Mouse (Mus musculus) limb, embryonic 10.5 days (tissue): Measurements from ENCODE around the gene Bnc2. TPM values are rescaled to one million over a fixed set of nuclear protein-coding genes. Genes with fewer than 3 reads are reported as not detected.

Source experiments
- DNase-seq: peaks from one replicate; pipeline ENCODE4 v3.0.0-alpha.2; 2017; ENCODE audit warnings: low spot score
- H3K27ac ChIP-seq: fragments of 300-500 bp; sonication (generic); 2 replicates; pipeline ENCODE4 v1.5.1; 2016; ENCODE audit warnings: mild to moderate bottlenecking
- H3K27me3 ChIP-seq: fragments of 300-500 bp; sonication (generic); 2 replicates; pipeline ENCODE4 v1.6.1; 2016; ENCODE audit warnings: low read depth, mild to moderate bottlenecking; ENCODE audit not compliant: poor library complexity, severe bottlenecking
- H3K36me3 ChIP-seq: fragments of 300-500 bp; sonication (generic); 2 replicates; pipeline ENCODE4 v1.6.1; 2016; ENCODE audit warnings: mild to moderate bottlenecking, moderate library complexity
- H3K4me1 ChIP-seq: fragments of 300-500 bp; sonication (generic); 2 replicates; pipeline ENCODE4 v1.6.1; 2016
- H3K4me3 ChIP-seq: fragments of 300-500 bp; sonication (generic); 2 replicates; pipeline ENCODE4 v1.5.1; 2016; ENCODE audit warnings: mild to moderate bottlenecking, moderate library complexity
- H3K9me3 ChIP-seq: fragments of 300-500 bp; sonication (generic); replicated peaks from 2 replicates; pipeline ENCODE4 v1.6.1; 2016; ENCODE audit warnings: mild to moderate bottlenecking
- WGBS: fragments of 180-500 bp; shearing (Covaris S2); methylation state at CpG from one replicate; pipeline ENCODE4 v1.1.7; 2016; 5-methylcytosine and 5-hydroxymethylcytosine counted together
- polyA plus RNA-seq: library from polyadenylated mRNA; unstranded; fragments of >200 nt; fragmentation: Nextera tagmentation; extraction: Ambion mirVana; gene quantifications from 2 replicates; pipeline ENCODE4 v1.2.1, GENCODE M21; 2016

Bnc2 gene
- polyA plus RNA-seq, 1 experiment from 2014 or later = 11.8 TPM

- DNase-seq = peak; percentile 36
- 0 out of 2 replicates have a peak, but pooled peaks cover 7% of the 10 kb centered on the region for H3K27me3 ChIP-seq
- H3K4me3 ChIP-seq = no peak overlapping the region
- 4% methylated on average over 4 of the region's 4 CpGs for WGBS
- no peaks in the 10 kb centered on the region for H3K9me3 ChIP-seq
- H3K36me3 ChIP-seq = no peaks in the 10 kb centered on the region
- no peak overlapping the region for H3K27ac ChIP-seq
- H3K4me1 ChIP-seq = peaks cover 28% of the 10 kb centered on the region
Observed at GRCm38 (mm10) chr4:84308226-84308862, 366.7 kb downstream of the Bnc2 start.

DNA sequence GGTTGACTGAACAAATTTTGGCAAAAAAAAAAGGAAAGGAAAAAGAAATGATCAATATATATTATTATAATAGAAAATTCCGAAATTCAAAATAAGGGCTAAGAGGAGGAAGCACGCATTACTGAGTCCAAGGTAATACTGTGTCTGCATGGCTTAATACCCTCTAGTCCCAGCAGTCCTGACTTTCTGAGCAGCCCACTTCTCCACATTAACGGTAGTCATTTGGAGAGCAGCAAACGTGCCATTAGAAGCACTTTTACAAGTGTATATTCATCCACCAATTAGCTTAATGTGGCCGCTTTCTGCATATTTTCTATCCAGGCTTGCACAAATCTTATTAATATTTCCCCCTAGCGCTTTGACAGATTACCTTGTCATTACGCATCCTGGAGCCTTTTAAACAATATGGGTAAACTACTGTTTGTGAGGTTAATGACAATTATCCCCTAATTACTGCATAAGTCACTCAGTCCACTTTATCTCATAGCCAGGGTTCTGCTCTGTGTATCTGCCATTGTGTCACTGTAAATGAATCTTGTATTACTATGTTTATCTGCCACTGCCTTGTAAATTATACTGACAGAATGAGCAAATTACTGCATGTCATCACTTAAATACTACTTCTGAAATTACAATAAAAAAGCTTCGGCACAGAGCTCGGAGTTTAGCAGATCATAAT lies 368.0 kb downstream of the Bnc2 start:
- WGBS = 67% methylated on average over 9 of the region's 9 CpGs
- Histone ChIP-seq H3K9me3 (no peaks in the 10 kb centered on the region), H3K27ac (no peak overlapping the region), H3K36me3 (no peaks in the 10 kb centered on the region), H3K27me3 (0 out of 2 replicates have a peak, but pooled peaks cover 7% of the 10 kb centered on the region), H3K4me3 (no peak overlapping the region), H3K4me1 (peaks cover 28% of the 10 kb centered on the region)
- no peak for DNase-seq

- peaks cover 7% of the 10 kb centered on the region; the same call in 1 of the 2 replicates for H3K36me3 ChIP-seq
- DNase-seq = no peak
- H3K9me3 ChIP-seq = 0 out of 2 replicates have a peak, but pooled peaks cover 2% of the 10 kb centered on the region
- 62% methylated on average over 3 of the region's 3 CpGs for WGBS
- peaks cover 14% of the 10 kb centered on the region for H3K4me1 ChIP-seq
- H3K27me3 ChIP-seq = no peaks in the 10 kb centered on the region
- H3K4me3 ChIP-seq = no peak overlapping the region
- H3K27ac ChIP-seq = no peak overlapping the region
Observed at GRCm38 (mm10) chr4:84302949-84303348, 372.1 kb downstream of the Bnc2 start.

GRCm38 (mm10) chr4:84285153-84285552 lies 389.9 kb downstream of the Bnc2 start:
- Histone ChIP-seq H3K4me3 (no peak overlapping the region), H3K27ac (no peak overlapping the region), H3K27me3 (no peaks in the 10 kb centered on the region), H3K9me3 (no peaks in the 10 kb centered on the region), H3K4me1 (peaks cover 20% of the 10 kb centered on the region), H3K36me3 (no peaks in the 10 kb centered on the region)
- 65% methylated on average over 5 of the region's 5 CpGs for WGBS
- no peak for DNase-seq

DNA sequence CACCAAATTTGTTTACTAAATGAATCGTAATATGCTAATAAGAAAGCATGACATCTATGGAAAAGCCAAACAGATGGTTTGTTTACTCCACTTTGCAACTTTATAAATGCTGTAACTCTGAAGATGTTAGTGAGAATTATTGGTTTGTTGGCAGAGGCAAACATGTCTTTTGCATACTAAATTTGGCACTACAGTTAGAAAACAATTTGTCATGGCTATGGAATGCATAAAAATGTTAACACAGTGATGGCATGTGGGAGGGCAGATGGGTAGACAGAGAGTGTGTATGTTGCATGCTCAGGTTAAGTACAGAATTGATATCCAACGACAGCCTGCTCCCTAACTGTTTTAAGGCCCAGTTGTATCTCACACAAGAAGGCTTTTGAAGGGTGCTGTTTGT lies 392.4 kb downstream of the Bnc2 start:
- WGBS = 84% methylated on average over 2 of the region's 2 CpGs
- Histone ChIP-seq H3K4me3 (no peak overlapping the region), H3K36me3 (no peaks in the 10 kb centered on the region), H3K9me3 (no peaks in the 10 kb centered on the region), H3K4me1 (peaks cover 26% of the 10 kb centered on the region), H3K27ac (no peak overlapping the region), H3K27me3 (no peaks in the 10 kb centered on the region)
- no peak for DNase-seq

- Histone ChIP-seq H3K9me3 (no peaks in the 10 kb centered on the region), H3K4me3 (no peak overlapping the region), H3K4me1 (peaks cover 20% of the 10 kb centered on the region), H3K27ac (no peak overlapping the region), H3K36me3 (no peaks in the 10 kb centered on the region), H3K27me3 (no peaks in the 10 kb centered on the region)
- DNase-seq = no peak
- 83% methylated on average over 6 of the region's 6 CpGs for WGBS
Observed at GRCm38 (mm10) chr4:84278156-84278555, 396.9 kb downstream of the Bnc2 start.

DNA sequence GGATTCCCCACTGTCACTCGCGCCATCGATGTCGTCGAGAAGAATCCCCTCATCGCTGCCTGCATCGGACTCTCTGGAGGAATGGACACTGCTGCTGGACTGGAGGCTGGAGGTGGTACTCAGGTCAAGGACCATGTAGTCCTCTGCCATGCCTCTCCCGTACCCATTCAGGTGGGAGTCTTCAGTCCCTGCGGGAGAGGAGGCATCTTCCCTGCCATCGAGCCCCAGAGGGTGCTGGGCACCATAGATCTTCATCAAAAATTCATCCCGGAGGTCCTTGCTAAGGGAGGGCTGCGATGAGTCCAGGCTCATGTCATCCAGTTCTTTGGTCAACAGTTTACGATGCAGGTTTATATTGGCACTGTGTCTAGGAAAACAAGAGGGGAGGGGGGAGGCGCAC lies 399.0 kb downstream of the Bnc2 start:
- WGBS = 93% methylated on average over 14 of the region's 14 CpGs
- Histone ChIP-seq H3K36me3 (no peaks in the 10 kb centered on the region), H3K4me1 (peaks cover 20% of the 10 kb centered on the region), H3K4me3 (no peak overlapping the region), H3K27me3 (no peaks in the 10 kb centered on the region), H3K9me3 (no peaks in the 10 kb centered on the region), H3K27ac (no peak overlapping the region)
- no peak for DNase-seq

GRCm38 (mm10) chr4:84274158-84274557 lies 400.9 kb downstream of the Bnc2 start:
- Histone ChIP-seq H3K9me3 (no peaks in the 10 kb centered on the region), H3K27ac (no peak overlapping the region; the same call in 1 of the 2 replicates), H3K27me3 (no peaks in the 10 kb centered on the region), H3K36me3 (no peaks in the 10 kb centered on the region), H3K4me3 (no peak overlapping the region), H3K4me1 (peaks cover 27% of the 10 kb centered on the region)
- WGBS = 66% methylated on average over 3 of the region's 3 CpGs
- DNase-seq = no peak

- H3K27me3 ChIP-seq = no peaks in the 10 kb centered on the region
- no peaks in the 10 kb centered on the region for H3K36me3 ChIP-seq
- 81% methylated on average over 2 of the region's 2 CpGs for WGBS
- peaks cover 22% of the 10 kb centered on the region for H3K4me1 ChIP-seq
- H3K9me3 ChIP-seq = no peaks in the 10 kb centered on the region
- no peak overlapping the region for H3K4me3 ChIP-seq
- no peak overlapping the region for H3K27ac ChIP-seq
- no peak for DNase-seq
Observed at GRCm38 (mm10) chr4:84272867-84273266, 402.2 kb downstream of the Bnc2 start.

GRCm38 (mm10) chr4:84269845-84270244 lies 405.2 kb downstream of the Bnc2 start:
- H3K4me1 ChIP-seq = peaks cover 17% of the 10 kb centered on the region
- no peaks in the 10 kb centered on the region for H3K36me3 ChIP-seq
- no peak for DNase-seq
- no peaks in the 10 kb centered on the region for H3K27me3 ChIP-seq
- no peak overlapping the region for H3K27ac ChIP-seq
- WGBS = 44% methylated on average over 6 of the region's 6 CpGs
- no peak overlapping the region for H3K4me3 ChIP-seq
- H3K9me3 ChIP-seq = no peaks in the 10 kb centered on the region

- 65% methylated on average over 2 of the region's 2 CpGs for WGBS
- no peak overlapping the region for H3K4me3 ChIP-seq
- DNase-seq = peak; percentile 49
- H3K36me3 ChIP-seq = no peaks in the 10 kb centered on the region
- H3K4me1 ChIP-seq = peaks cover 16% of the 10 kb centered on the region
- no peaks in the 10 kb centered on the region for H3K27me3 ChIP-seq
- H3K27ac ChIP-seq = peak overlapping the region; percentile 72
- H3K9me3 ChIP-seq = no peaks in the 10 kb centered on the region
Observed at GRCm38 (mm10) chr4:84247356-84247755, 427.7 kb downstream of the Bnc2 start.

DNA sequence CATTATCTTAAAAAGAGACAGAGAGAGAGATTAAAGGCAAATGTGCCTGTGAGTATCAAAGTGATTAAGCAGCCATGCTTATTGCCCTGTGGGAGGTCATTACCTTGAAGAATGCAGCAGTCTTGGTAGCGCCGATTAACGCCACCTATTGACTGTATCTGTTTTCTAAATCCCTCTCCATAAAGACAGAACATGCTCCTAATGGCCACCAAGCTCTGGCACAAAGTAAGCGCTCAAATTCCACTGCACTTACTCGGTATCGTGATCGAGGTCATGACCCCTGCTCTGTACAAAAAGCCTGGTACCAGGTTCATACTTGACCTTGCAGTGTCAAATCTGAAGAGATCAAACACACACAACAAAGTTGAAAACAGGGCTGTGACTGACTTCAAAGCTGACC lies 442.7 kb downstream of the Bnc2 start:
- Histone ChIP-seq H3K9me3 (no peaks in the 10 kb centered on the region), H3K27me3 (no peaks in the 10 kb centered on the region), H3K27ac (no peak overlapping the region), H3K36me3 (no peaks in the 10 kb centered on the region), H3K4me1 (peaks cover 25% of the 10 kb centered on the region), H3K4me3 (no peak overlapping the region)
- 36% methylated on average over 7 of the region's 7 CpGs for WGBS
- no peak for DNase-seq

GRCm38 (mm10) chr4:84231251-84231650 lies 443.8 kb downstream of the Bnc2 start:
- WGBS = 91% methylated on average over 2 of the region's 2 CpGs
- no peak overlapping the region for H3K27ac ChIP-seq

More at GRCm38 (mm10) chr4:84231251-84231650, 443.8 kb downstream of the Bnc2 start:
- H3K9me3 ChIP-seq = no peaks in the 10 kb centered on the region
- no peak for DNase-seq
- H3K27me3 ChIP-seq = no peaks in the 10 kb centered on the region
- no peak overlapping the region for H3K4me3 ChIP-seq
- H3K4me1 ChIP-seq = peaks cover 25% of the 10 kb centered on the region
- H3K36me3 ChIP-seq = no peaks in the 10 kb centered on the region
